Mouse (Mus musculus) lung, postnatal 0 days (tissue): ENCODE data around the gene Selenbp1.

Experiments used
- CTCF ChIP-seq: IDR thresholded peaks from 2 replicates; pipeline ENCODE4 v1.5.1; 2016; ENCODE audit warnings: antibody characterized with exemption, mild to moderate bottlenecking
- EP300 ChIP-seq: IDR thresholded peaks from 2 replicates; pipeline ENCODE4 v1.6.1; 2016; ENCODE audit warnings: antibody characterized with exemption, mild to moderate bottlenecking, control low read depth

DNA sequence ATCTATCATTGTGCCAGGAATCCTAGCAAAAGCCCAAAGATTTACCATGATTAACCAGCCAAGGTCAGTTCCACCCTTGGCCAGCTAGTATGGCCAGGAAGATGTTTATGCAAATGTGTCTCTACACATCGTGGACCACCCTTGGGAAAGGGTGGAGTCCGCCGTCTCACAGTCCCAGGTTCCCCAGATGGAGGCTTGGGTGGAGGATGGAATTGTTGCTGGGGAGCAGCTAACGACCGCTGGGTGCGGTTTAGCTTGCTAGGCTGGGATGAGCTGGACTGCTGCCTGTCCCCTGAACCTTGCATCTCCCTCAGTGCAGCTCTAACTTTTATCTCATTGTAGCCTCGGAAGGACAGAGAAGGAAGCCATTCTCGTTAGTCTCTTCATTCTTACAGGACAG, 27.0 kb downstream of the Selenbp1 start:
- TF ChIP-seq CTCF (no peak), EP300 (no peak)
